Mouse (Mus musculus): ENCODE results near the gene Mbtps1. TPM values are rescaled to one million over a fixed set of nuclear protein-coding genes. Genes with fewer than 3 reads are reported as not detected.

Mbtps1 gene
- total and polyA plus RNA-seq, 3 experiments: 33.1 to 59.9 TPM; not detected in 1

GRCm38 (mm10) chr8:119496848-119497247 is 61.7 kb downstream of the Mbtps1 start:
- H3K36me3 ChIP-seq (ENCODE audit: control insufficient read depth in 1 of 2, insufficient read depth in 2 of 2, low read length in 2 of 2): no peaks in the 10 kb centered on the region
- H3K4me1 ChIP-seq (ENCODE audit: control insufficient read depth in 1 of 2, insufficient read depth in 2 of 2, low read length in 2 of 2): no peaks in the 10 kb centered on the region
- H3K9me3 ChIP-seq (replicated peaks; ENCODE audit: insufficient read depth, low read length): no peaks in the 10 kb centered on the region
- peak; percentile 55 for DNase-seq (ENCODE audit: low read depth, low spot score)
- H3K27me3 ChIP-seq (ENCODE audit: control insufficient read depth in 1 of 2, insufficient read depth in 2 of 2, low read length in 2 of 2): no peaks in the 10 kb centered on the region
- H3K79me2 ChIP-seq (ENCODE audit: control insufficient read depth, insufficient read depth, low read length, poor library complexity): no peaks in the 10 kb centered on the region
- no peak overlapping the region for H3K4me3 ChIP-seq (ENCODE audit: control insufficient read depth in 1 of 2, insufficient read depth in 1 of 2, low read depth in 2 of 2, low read length in 2 of 2)
- TF ChIP-seq E2F4 (IDR thresholded peaks at IDR 0.05; ENCODE audit: borderline replicate concordance, low read depth, low read length) (no peak), RAD21 (IDR thresholded peaks at IDR 0.05; ENCODE audit: low read depth, low read length) (peak; percentile 79), CTCF (IDR thresholded peaks at IDR 0.05 in 2 of 3, conservative IDR thresholded peaks at IDR 0.05 in 1 of 3; ENCODE audit: control insufficient read depth in 1 of 3, insufficient read depth in 1 of 3, low read depth in 2 of 3, low read length in 3 of 3, poor library complexity in 1 of 3, severe bottlenecking in 1 of 3) (peak; percentile 84 to 91 (median 88)), SMC3 (IDR thresholded peaks at IDR 0.05; ENCODE audit: low read depth, low read length) (peak; percentile 76), ZC3H11A (IDR thresholded peaks at IDR 0.05; ENCODE audit: low read depth, low read length) (peak; percentile 45)
- H3K27ac ChIP-seq (ENCODE audit: control insufficient read depth, low read depth, low read length): no peak overlapping the region
- no peak overlapping the region for H3K9ac ChIP-seq (ENCODE audit: control insufficient read depth, low read depth, low read length, poor library complexity, severe bottlenecking)

- no peak for DNase-seq (ENCODE audit: low read depth, low spot score)
- Histone ChIP-seq H3K9me3 (replicated peaks; ENCODE audit: insufficient read depth, low read length) (no peaks in the 10 kb centered on the region), H3K4me3 (ENCODE audit: control insufficient read depth in 1 of 2, insufficient read depth in 1 of 2, low read depth in 2 of 2, low read length in 2 of 2) (no peak overlapping the region), H3K27ac (ENCODE audit: control insufficient read depth, low read depth, low read length) (no peak overlapping the region), H3K36me3 (ENCODE audit: control insufficient read depth in 1 of 2, insufficient read depth in 2 of 2, low read length in 2 of 2) (0 out of 4 replicates have a peak, but pooled peaks cover 0 to 2% of the 10 kb centered on the region in 2 experiments), H3K79me2 (ENCODE audit: control insufficient read depth, insufficient read depth, low read length, poor library complexity) (no peaks in the 10 kb centered on the region), H3K4me1 (ENCODE audit: control insufficient read depth in 1 of 2, insufficient read depth in 2 of 2, low read length in 2 of 2) (peaks cover 2 to 13% of the 10 kb centered on the region in 2 experiments; a peak in 3 of 4 replicates), H3K27me3 (ENCODE audit: control insufficient read depth in 1 of 2, insufficient read depth in 2 of 2, low read length in 2 of 2) (peaks cover 0 to 1% of the 10 kb centered on the region in 2 experiments; a peak in 2 of 4 replicates), H3K9ac (ENCODE audit: control insufficient read depth, low read depth, low read length, poor library complexity, severe bottlenecking) (no peak overlapping the region)
- TF ChIP-seq SMC3 (IDR thresholded peaks at IDR 0.05; ENCODE audit: low read depth, low read length) (no peak), POLR2AphosphoS5 (IDR thresholded peaks at IDR 0.05; ENCODE audit: borderline replicate concordance, low read depth, low read length) (no peak), MEF2A (IDR thresholded peaks at IDR 0.05; ENCODE audit: extremely low read depth, insufficient replicate concordance, low read depth, low read length, poor library complexity, severe bottlenecking) (no peak), CTCF (IDR thresholded peaks at IDR 0.05 in 2 of 3, conservative IDR thresholded peaks at IDR 0.05 in 1 of 3; ENCODE audit: control insufficient read depth in 1 of 3, insufficient read depth in 1 of 3, low read depth in 2 of 3, low read length in 3 of 3, poor library complexity in 1 of 3, severe bottlenecking in 1 of 3) (no peak), MYC (IDR thresholded peaks at IDR 0.05; ENCODE audit: low read depth, low read length) (no peak), ELF1 (IDR thresholded peaks at IDR 0.05; ENCODE audit: low read depth, low read length) (no peak), MYB (IDR thresholded peaks at IDR 0.05; ENCODE audit: low read depth, low read length) (no peak), HCFC1 (IDR thresholded peaks at IDR 0.05; ENCODE audit: low read depth, low read length) (no peak), CHD1 (IDR thresholded peaks at IDR 0.05; ENCODE audit: low read depth, low read length) (no peak), ZNF384 (IDR thresholded peaks at IDR 0.05; ENCODE audit: low read depth, low read length) (no peak), ZKSCAN1 (IDR thresholded peaks at IDR 0.05; ENCODE audit: low read depth, low read length) (no peak), ETS1 (IDR thresholded peaks at IDR 0.05; ENCODE audit: low read depth, low read length) (no peak), UBTF (IDR thresholded peaks at IDR 0.05; ENCODE audit: borderline replicate concordance, insufficient read depth, low read depth, low read length) (no peak), TAL1 (IDR thresholded peaks at IDR 0.05; ENCODE audit: low read length) (no peak), ZMIZ1 (IDR thresholded peaks at IDR 0.05; ENCODE audit: low read depth, low read length) (no peak)
These were observed 71.4 kb downstream of the Mbtps1 start for GRCm38 (mm10) chr8:119487093-119487492.

Data from MEL (cell line).